ENCODE assay signal across 12 mouse cellular contexts in the genomic region with DNA sequence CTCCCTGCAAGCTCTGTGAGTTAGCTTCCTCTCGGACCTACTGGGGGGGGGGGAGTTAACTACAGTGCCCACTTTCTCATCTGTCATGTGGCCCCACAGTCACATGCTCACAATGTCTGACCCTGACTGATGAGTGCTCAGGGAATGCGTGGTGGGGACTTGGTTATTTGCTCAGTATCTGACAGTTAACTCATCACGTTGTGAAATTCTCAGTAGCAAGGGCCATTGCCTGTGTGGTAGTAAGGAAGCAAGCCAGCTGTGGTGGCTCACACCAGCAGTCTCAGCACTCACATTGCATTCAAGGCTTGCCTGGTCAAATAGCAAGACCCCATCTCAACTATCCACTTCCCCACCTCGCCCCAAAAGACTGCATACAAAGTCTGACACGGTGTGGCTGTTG.
"Had no signal": no experiment of that assay in that cellular context is flagged by ENCODE, and none has a peak within 500 bp of the region (broad histone marks: within the 10 kb centered on the region; RNA-seq: fewer than 3 reads in every experiment).

No protein-coding gene starts in this region.

- H3K4me1 ChIP-seq: limb, embryonic 12.5 days; midbrain, embryonic 13.5 days had no signal

- ATAC-seq: inflammation-experienced regulatory T-cells, adult 6 months; intestine, postnatal 0 days; midbrain, embryonic 13.5 days had no signal

- H3K4me2 ChIP-seq: limb, embryonic 12.5 days; midbrain, embryonic 13.5 days had no signal

- H3K4me3 ChIP-seq: layer of hippocampus, adult 2 months; limb, embryonic 12.5 days; midbrain, embryonic 13.5 days had no signal

- DNase-seq: kidney, adult 8-10 months; kidney, postnatal 10 days; lung, adult 2 months; lung, postnatal 10 days; right cerebral cortex, postnatal 25 days; thymus, postnatal 14 days had no signal

- H3K9me3 ChIP-seq: limb, embryonic 12.5 days; midbrain, embryonic 13.5 days had no signal

- H3K27ac ChIP-seq: layer of hippocampus, adult 2 months; limb, embryonic 12.5 days; midbrain, embryonic 13.5 days; stomach, postnatal 0 days had no signal

- H3K27me3 ChIP-seq: limb, embryonic 12.5 days; midbrain, embryonic 13.5 days had no signal

- H3K9ac ChIP-seq: limb, embryonic 12.5 days; midbrain, embryonic 13.5 days had no signal
